Mouse (Mus musculus): Measurements from ENCODE around the gene Gm20388. TPM values are rescaled to one million over a fixed set of nuclear protein-coding genes. Genes with fewer than 3 reads are reported as not detected.

The Gm20388 gene
- total RNA-seq, 1 experiment, result 27.0 TPM

- DNase-seq (ENCODE audit: low read depth, low spot score), result no peak
- Histone ChIP-seq H3K4me3 (ENCODE audit: insufficient read depth in 1 of 2, low read depth in 1 of 2, low read length in 2 of 2, poor library complexity in 1 of 2, severe bottlenecking in 1 of 2) (no peak overlapping the region), H3K9ac (ENCODE audit: insufficient read depth, low read depth, low read length, poor library complexity, severe bottlenecking) (no peak overlapping the region), H3K36me3 (ENCODE audit: control insufficient read depth, insufficient read depth, low read length, poor library complexity, severe bottlenecking) (no peaks in the 10 kb centered on the region), H3K4me1 (ENCODE audit: control insufficient read depth in 2 of 2, insufficient read depth in 2 of 2, low read length in 2 of 2, poor library complexity in 1 of 2) (peaks cover 1 to 4% of the 10 kb centered on the region in 2 experiments; a peak in 1 of 4 replicates), H3K27ac (ENCODE audit: insufficient read depth, low read depth, low read length, poor library complexity, severe bottlenecking) (no peak overlapping the region), H3K9me3 (ENCODE audit: control insufficient read depth, insufficient read depth, low read depth, low read length) (no peaks in the 10 kb centered on the region)
- in situ Hi-C loops (cut with MboI; ENCODE audit: low sequenced_read_pairs in 2 of 2, unreplicated experiment in 2 of 2), result loop anchor here in 1 of 2 experiments (10.0 kb wide), 1 partner anchor 64 kb away; no protein-coding TSS in a partner anchor
- no peak for TF ChIP-seq ZNF384 (IDR thresholded peaks at IDR 0.05; ENCODE audit: low read depth, low read length)
- TF ChIP-seq CHD2 (IDR thresholded peaks at IDR 0.05; ENCODE audit: low read depth, low read length), result no peak
- TF ChIP-seq HCFC1 (IDR thresholded peaks at IDR 0.05; ENCODE audit: borderline replicate concordance, insufficient read depth, low read length), result no peak
- TF ChIP-seq MAFK (IDR thresholded peaks at IDR 0.05; ENCODE audit: insufficient read depth, low read depth, low read length), result no peak
- no peak for TF ChIP-seq ZC3H11A (IDR thresholded peaks at IDR 0.05; ENCODE audit: borderline replicate concordance, low read depth, low read length)
Observed at GRCm38 (mm10) chr8:121919158-121919557, 2008.5 kb downstream of the Gm20388 start.

GRCm38 (mm10) chr8:121919731-121920130 lies 2009.1 kb downstream of the Gm20388 start:
- Histone ChIP-seq H3K36me3 (ENCODE audit: control insufficient read depth, insufficient read depth, low read length, poor library complexity, severe bottlenecking) (no peaks in the 10 kb centered on the region), H3K9ac (ENCODE audit: insufficient read depth, low read depth, low read length, poor library complexity, severe bottlenecking) (no peak overlapping the region), H3K9me3 (ENCODE audit: control insufficient read depth, insufficient read depth, low read depth, low read length) (no peaks in the 10 kb centered on the region), H3K27ac (ENCODE audit: insufficient read depth, low read depth, low read length, poor library complexity, severe bottlenecking) (no peak overlapping the region), H3K4me1 (ENCODE audit: control insufficient read depth in 2 of 2, insufficient read depth in 2 of 2, low read length in 2 of 2, poor library complexity in 1 of 2) (peaks cover 1 to 5% of the 10 kb centered on the region in 2 experiments; a peak in 1 of 4 replicates), H3K4me3 (ENCODE audit: insufficient read depth in 1 of 2, low read depth in 1 of 2, low read length in 2 of 2, poor library complexity in 1 of 2, severe bottlenecking in 1 of 2) (no peak overlapping the region)
- in situ Hi-C loops (cut with MboI; ENCODE audit: low sequenced_read_pairs in 2 of 2, unreplicated experiment in 2 of 2), result loop anchor here in 1 of 2 experiments (10.0 kb wide), 1 partner anchor 65 kb away; no protein-coding TSS in a partner anchor
- DNase-seq (ENCODE audit: low read depth, low spot score), result no peak
- TF ChIP-seq ZNF384 (IDR thresholded peaks at IDR 0.05; ENCODE audit: low read depth, low read length) (no peak), HCFC1 (IDR thresholded peaks at IDR 0.05; ENCODE audit: borderline replicate concordance, insufficient read depth, low read length) (no peak), ZC3H11A (IDR thresholded peaks at IDR 0.05; ENCODE audit: borderline replicate concordance, low read depth, low read length) (no peak), MAFK (IDR thresholded peaks at IDR 0.05; ENCODE audit: insufficient read depth, low read depth, low read length) (no peak), CHD2 (IDR thresholded peaks at IDR 0.05; ENCODE audit: low read depth, low read length) (no peak)

GRCm38 (mm10) chr8:121921582-121921981 lies 2010.9 kb downstream of the Gm20388 start:
- Histone ChIP-seq H3K27ac (ENCODE audit: insufficient read depth, low read depth, low read length, poor library complexity, severe bottlenecking) (no peak overlapping the region), H3K9me3 (ENCODE audit: control insufficient read depth, insufficient read depth, low read depth, low read length) (no peaks in the 10 kb centered on the region)
- in situ Hi-C loops (cut with MboI; ENCODE audit: low sequenced_read_pairs in 2 of 2, unreplicated experiment in 2 of 2), result no loop called here

GRCm38 (mm10) chr8:121922101-121922500 lies 2011.5 kb downstream of the Gm20388 start:
- no peak for DNase-seq (ENCODE audit: low read depth, low spot score)
- Histone ChIP-seq H3K27ac (ENCODE audit: insufficient read depth, low read depth, low read length, poor library complexity, severe bottlenecking) (no peak overlapping the region), H3K9ac (ENCODE audit: insufficient read depth, low read depth, low read length, poor library complexity, severe bottlenecking) (no peak overlapping the region)

More at GRCm38 (mm10) chr8:121921582-121921981, 2010.9 kb downstream of the Gm20388 start:
- no peak for DNase-seq (ENCODE audit: low read depth, low spot score)
- Histone ChIP-seq H3K36me3 (ENCODE audit: control insufficient read depth, insufficient read depth, low read length, poor library complexity, severe bottlenecking) (no peaks in the 10 kb centered on the region), H3K4me1 (ENCODE audit: control insufficient read depth in 2 of 2, insufficient read depth in 2 of 2, low read length in 2 of 2, poor library complexity in 1 of 2) (peaks cover 1 to 6% of the 10 kb centered on the region in 2 experiments; a peak in 1 of 4 replicates), H3K4me3 (ENCODE audit: insufficient read depth in 1 of 2, low read depth in 1 of 2, low read length in 2 of 2, poor library complexity in 1 of 2, severe bottlenecking in 1 of 2) (no peak overlapping the region), H3K9ac (ENCODE audit: insufficient read depth, low read depth, low read length, poor library complexity, severe bottlenecking) (no peak overlapping the region)
- no peak for TF ChIP-seq MAFK (IDR thresholded peaks at IDR 0.05; ENCODE audit: insufficient read depth, low read depth, low read length)
- no peak for TF ChIP-seq HCFC1 (IDR thresholded peaks at IDR 0.05; ENCODE audit: borderline replicate concordance, insufficient read depth, low read length)
- no peak for TF ChIP-seq ZNF384 (IDR thresholded peaks at IDR 0.05; ENCODE audit: low read depth, low read length)

More at GRCm38 (mm10) chr8:121922101-121922500, 2011.5 kb downstream of the Gm20388 start:
- TF ChIP-seq MAFK (IDR thresholded peaks at IDR 0.05; ENCODE audit: insufficient read depth, low read depth, low read length) (no peak), HCFC1 (IDR thresholded peaks at IDR 0.05; ENCODE audit: borderline replicate concordance, insufficient read depth, low read length) (no peak), CHD2 (IDR thresholded peaks at IDR 0.05; ENCODE audit: low read depth, low read length) (no peak), ZNF384 (IDR thresholded peaks at IDR 0.05; ENCODE audit: low read depth, low read length) (no peak), ZC3H11A (IDR thresholded peaks at IDR 0.05; ENCODE audit: borderline replicate concordance, low read depth, low read length) (no peak)
- Histone ChIP-seq H3K9me3 (ENCODE audit: control insufficient read depth, insufficient read depth, low read depth, low read length) (no peaks in the 10 kb centered on the region), H3K4me3 (ENCODE audit: insufficient read depth in 1 of 2, low read depth in 1 of 2, low read length in 2 of 2, poor library complexity in 1 of 2, severe bottlenecking in 1 of 2) (no peak overlapping the region), H3K36me3 (ENCODE audit: control insufficient read depth, insufficient read depth, low read length, poor library complexity, severe bottlenecking) (no peaks in the 10 kb centered on the region), H3K4me1 (ENCODE audit: control insufficient read depth in 2 of 2, insufficient read depth in 2 of 2, low read length in 2 of 2, poor library complexity in 1 of 2) (peaks cover 1 to 6% of the 10 kb centered on the region in 2 experiments; a peak in 1 of 4 replicates)
- in situ Hi-C loops (cut with MboI; ENCODE audit: low sequenced_read_pairs in 2 of 2, unreplicated experiment in 2 of 2), result no loop called here
